Mouse (Mus musculus) kidney, adult 2 months (tissue): Measurements from ENCODE around the gene Tifa. TPM values are rescaled to one million over a fixed set of nuclear protein-coding genes. Genes with fewer than 3 reads are reported as not detected.

Experiments used
- DNase-seq: peaks from one replicate; pipeline ENCODE4 v3.0.0; 2021
- H3K27ac ChIP-seq: fragments of 200-500 bp; 2 replicates; pipeline ENCODE4 v1.5.1; 2012; ENCODE audit warnings: low read depth, low read length, control low read depth, inconsistent platforms; ENCODE audit not compliant: insufficient read depth
- H3K27me3 ChIP-seq: fragments of 200-500 bp; replicated peaks from 2 replicates; pipeline ENCODE4 v1.6.1; 2012; ENCODE audit warnings: mild to moderate bottlenecking, moderate library complexity, low read length, inconsistent platforms; ENCODE audit not compliant: control insufficient read depth, insufficient read depth
- H3K36me3 ChIP-seq: fragments of 200-500 bp; 2 replicates; pipeline ENCODE4 v1.6.1; 2012; ENCODE audit warnings: mild to moderate bottlenecking, moderate library complexity, low read length, inconsistent platforms; ENCODE audit not compliant: control insufficient read depth, insufficient read depth
- H3K4me1 ChIP-seq: fragments of 200-500 bp; 2 replicates; pipeline ENCODE4 v1.6.1; 2011; ENCODE audit warnings: low read length; ENCODE audit not compliant: control insufficient read depth, insufficient read depth
- H3K4me3 ChIP-seq: fragments of 200-500 bp; 2 replicates; pipeline ENCODE4 v1.5.1; 2011; ENCODE audit warnings: mild to moderate bottlenecking, low read depth, low read length, control low read depth; ENCODE audit not compliant: insufficient read depth
- CTCF ChIP-seq: fragments of 200-500 bp; conservative IDR thresholded peaks from 2 replicates; pipeline ENCODE4 v1.5.1; 2011; ENCODE audit warnings: low read depth, mild to moderate bottlenecking, control low read depth, low read length, moderate library complexity, mixed read lengths; ENCODE audit not compliant: insufficient read depth, insufficient read length
- POLR2A ChIP-seq: fragments of 200-500 bp; IDR thresholded peaks from one replicate; pipeline ENCODE4 v1.6.1; 2011; ENCODE audit warnings: low read depth, low read length, control low read depth
- WGBS: fragments of 180-500 bp; shearing (Covaris S2); methylation state at CpG from one replicate; pipeline ENCODE4 v1.1.7; 2018; 5-methylcytosine and 5-hydroxymethylcytosine counted together
- polyA plus RNA-seq: library from polyadenylated mRNA; depleted of rRNA; stranded (reverse); fragments of >200 nt; gene quantifications from 2 replicates; pipeline ENCODE4 v1.2.3, GENCODE M21; 2012; rRNA removed

Tifa gene
- 2.9 and 4.1 TPM in 2 replicates for polyA plus RNA-seq

GRCm38 (mm10) chr3:127789500-127790191 lies at the start of gene Tifa:
Gene Tifa (plus strand): TSS chr3:127789805.
- Histone ChIP-seq H3K27ac (peak within 1 kb of the TSS; percentile 10; the same call in 1 of the 2 replicates), H3K4me3 (peak within 1 kb of the TSS; percentile 61), H3K36me3 (no peaks in the 10 kb centered on the region), H3K27me3 (no peaks in the 10 kb centered on the region), H3K4me1 (peaks cover 12% of the 10 kb centered on the region; the same call in 1 of the 2 replicates)
- TF ChIP-seq CTCF: no peak
- no peak for TF ChIP-seq POLR2A
- DNase-seq: peak; percentile 74
- 2% methylated on average over 44 of the region's 44 CpGs for WGBS

DNA sequence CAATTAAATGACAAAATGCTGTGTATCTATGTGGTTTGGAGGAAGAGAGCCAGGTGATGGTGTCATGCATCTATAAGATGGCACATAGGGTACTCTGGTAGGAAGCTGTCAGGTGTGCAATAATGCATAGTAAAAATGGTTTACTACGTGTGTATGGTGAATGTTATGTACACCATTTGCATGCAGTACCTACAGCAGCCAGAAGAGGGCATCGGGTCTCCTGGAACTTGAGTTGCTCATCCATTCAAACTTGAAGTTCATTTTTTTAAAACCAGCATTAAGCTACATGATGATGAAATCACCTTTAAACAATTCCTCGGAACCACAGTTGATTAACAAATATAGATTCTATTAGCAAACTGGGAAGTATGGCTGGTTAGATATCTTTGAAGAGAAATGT lies 48.1 kb upstream of the Tifa start:
- H3K27me3 ChIP-seq: no peaks in the 10 kb centered on the region
- peaks cover 1% of the 10 kb centered on the region; the same call in 1 of the 2 replicates for H3K36me3 ChIP-seq
- DNase-seq: no peak
- H3K27ac ChIP-seq: no peak overlapping the region
- WGBS: 99% methylated on average over 3 of the region's 3 CpGs
- no peak overlapping the region for H3K4me3 ChIP-seq
- TF ChIP-seq CTCF (0 out of 2 replicates have a peak, but pooled peaks have one; percentile 17), POLR2A (no peak)
- no peaks in the 10 kb centered on the region for H3K4me1 ChIP-seq

GRCm38 (mm10) chr3:127743614-127744365 lies 45.8 kb upstream of the Tifa start:
- Histone ChIP-seq H3K27ac (no peak overlapping the region), H3K4me1 (no peaks in the 10 kb centered on the region), H3K27me3 (0 out of 2 replicates have a peak, but pooled peaks cover 2% of the 10 kb centered on the region), H3K36me3 (peaks cover 1% of the 10 kb centered on the region; the same call in 1 of the 2 replicates), H3K4me3 (no peak overlapping the region)
- TF ChIP-seq CTCF (no peak), POLR2A (no peak)
- WGBS: 70% methylated on average over 14 of the region's 14 CpGs
- DNase-seq: no peak

GRCm38 (mm10) chr3:127745504-127745903 lies 44.1 kb upstream of the Tifa start:
- Histone ChIP-seq H3K4me3 (no peak overlapping the region), H3K4me1 (no peaks in the 10 kb centered on the region), H3K27ac (no peak overlapping the region), H3K27me3 (0 out of 2 replicates have a peak, but pooled peaks cover 2% of the 10 kb centered on the region), H3K36me3 (peaks cover 1% of the 10 kb centered on the region; the same call in 1 of the 2 replicates)
- DNase-seq: no peak
- whole genome bisulfite sequencing: 34% methylated on average over 6 of the region's 6 CpGs
- TF ChIP-seq POLR2A (no peak), CTCF (no peak)

GRCm38 (mm10) chr3:127745911-127746640 lies 43.5 kb upstream of the Tifa start:
- H3K27me3 ChIP-seq: 0 out of 2 replicates have a peak, but pooled peaks cover 2% of the 10 kb centered on the region
- TF ChIP-seq POLR2A (no peak), CTCF (no peak)
- no peak overlapping the region for H3K27ac ChIP-seq
- H3K4me3 ChIP-seq: no peak overlapping the region
- 40% methylated on average over 16 of the region's 16 CpGs for WGBS
- no peaks in the 10 kb centered on the region for H3K4me1 ChIP-seq
- DNase-seq: no peak
- peaks cover 1% of the 10 kb centered on the region; the same call in 1 of the 2 replicates for H3K36me3 ChIP-seq

DNA sequence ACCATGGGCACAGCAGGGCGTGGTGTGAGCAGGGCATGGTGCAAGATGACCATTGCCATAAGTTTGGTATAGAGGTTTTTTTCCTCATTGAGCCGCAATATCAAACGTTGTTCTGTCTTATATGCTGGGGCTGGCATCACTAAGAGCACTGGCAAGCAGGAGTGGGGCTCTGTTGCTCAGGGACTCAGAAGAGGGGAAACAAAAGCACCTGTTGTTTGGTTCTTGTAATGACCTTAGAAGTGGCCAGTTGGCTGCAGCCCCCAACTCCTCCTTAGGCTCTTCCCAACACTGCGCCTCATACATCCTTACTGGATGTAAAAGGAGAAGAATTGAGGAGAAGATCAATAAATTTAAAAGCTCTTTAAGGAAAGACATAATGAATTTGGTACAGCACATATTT lies 41.0 kb upstream of the Tifa start:
- WGBS: 74% methylated on average over 4 of the region's 4 CpGs
- no peak for DNase-seq
- no peak overlapping the region for H3K27ac ChIP-seq
- H3K36me3 ChIP-seq: no peaks in the 10 kb centered on the region
- H3K27me3 ChIP-seq: 0 out of 2 replicates have a peak, but pooled peaks cover 2% of the 10 kb centered on the region
- H3K4me1 ChIP-seq: no peaks in the 10 kb centered on the region
- TF ChIP-seq POLR2A (no peak), CTCF (no peak)
- no peak overlapping the region for H3K4me3 ChIP-seq

GRCm38 (mm10) chr3:127749266-127749665 lies 40.3 kb upstream of the Tifa start:
- DNase-seq: no peak
- Histone ChIP-seq H3K27me3 (0 out of 2 replicates have a peak, but pooled peaks cover 2% of the 10 kb centered on the region), H3K4me1 (no peaks in the 10 kb centered on the region), H3K36me3 (no peaks in the 10 kb centered on the region), H3K27ac (no peak overlapping the region), H3K4me3 (no peak overlapping the region)
- 48% methylated on average over 9 of the region's 9 CpGs for WGBS
- no peak for TF ChIP-seq CTCF
- TF ChIP-seq POLR2A: no peak
